Mouse (Mus musculus): ENCODE measurements around the gene 1190005I06Rik. TPM values are rescaled to one million over a fixed set of nuclear protein-coding genes. Genes with fewer than 3 reads are reported as not detected.

The 1190005I06Rik gene
- polyA plus RNA-seq (2015; fragmentation: Nextera tagmentation; extraction: Ambion mirVana), result 1.4 and 1.7 TPM in 2 replicates

- no peak within 1 kb of the TSS for H3K27ac ChIP-seq (ENCODE audit: low read length)
- no peak within 1 kb of the TSS for H3K4me3 ChIP-seq (ENCODE audit: low read depth, low read length)
- no peaks in the 10 kb centered on the region for H3K9me3 ChIP-seq (replicated peaks; ENCODE audit: control insufficient read depth, low read length)
- 59% methylated on average over 7 of the region's 7 CpGs for WGBS (ENCODE audit: insufficient replicate concordance)
- ATAC-seq (ENCODE audit: low read depth), result no peak
- H3K4me1 ChIP-seq (ENCODE audit: control insufficient read depth, low read depth, low read length), result no peaks in the 10 kb centered on the region
- H3K4me2 ChIP-seq (ENCODE audit: low read depth, low read length), result no peak within 1 kb of the TSS
- H3K9ac ChIP-seq (ENCODE audit: low read depth, low read length), result no peak within 1 kb of the TSS
- H3K36me3 ChIP-seq (ENCODE audit: control insufficient read depth, insufficient read depth), result no peaks in the 10 kb centered on the region
- H3K27me3 ChIP-seq (ENCODE audit: control insufficient read depth, insufficient read depth, low read depth, low read length), result no peaks in the 10 kb centered on the region
These were observed at the start of gene 1190005I06Rik for GRCm38 (mm10) chr8:120647532-120647931. 1190005I06Rik (minus strand) TSS chr8:120647632.

GRCm38 (mm10) chr8:120696401-120697153 is 49.1 kb upstream of the 1190005I06Rik start:
- ATAC-seq (ENCODE audit: low read depth), result no peak
- Histone ChIP-seq H3K27ac (ENCODE audit: low read length) (no peak overlapping the region), H3K36me3 (ENCODE audit: control insufficient read depth, insufficient read depth) (no peaks in the 10 kb centered on the region), H3K4me1 (ENCODE audit: control insufficient read depth, low read depth, low read length) (peaks cover 6% of the 10 kb centered on the region), H3K4me2 (ENCODE audit: low read depth, low read length) (no peak overlapping the region), H3K27me3 (ENCODE audit: control insufficient read depth, insufficient read depth, low read depth, low read length) (no peaks in the 10 kb centered on the region), H3K4me3 (ENCODE audit: low read depth, low read length) (no peak overlapping the region), H3K9me3 (replicated peaks; ENCODE audit: control insufficient read depth, low read length) (no peaks in the 10 kb centered on the region), H3K9ac (ENCODE audit: low read depth, low read length) (no peak overlapping the region)
- 51% methylated on average over 13 of the region's 13 CpGs for WGBS (ENCODE audit: insufficient replicate concordance)

- H3K27me3 ChIP-seq (ENCODE audit: control insufficient read depth, insufficient read depth, low read depth, low read length), result 0 out of 2 replicates have a peak, but pooled peaks cover under 1% of the 10 kb centered on the region
- H3K9me3 ChIP-seq (replicated peaks; ENCODE audit: control insufficient read depth, low read length), result no peaks in the 10 kb centered on the region
- H3K4me1 ChIP-seq (ENCODE audit: control insufficient read depth, low read depth, low read length), result peaks cover 6% of the 10 kb centered on the region
- H3K36me3 ChIP-seq (ENCODE audit: control insufficient read depth, insufficient read depth), result no peaks in the 10 kb centered on the region
- H3K4me3 ChIP-seq (ENCODE audit: low read depth, low read length), result no peak overlapping the region
- no peak overlapping the region for H3K27ac ChIP-seq (ENCODE audit: low read length)
- WGBS (ENCODE audit: insufficient replicate concordance), result 34% methylated on average over 22 of the region's 22 CpGs
- no peak overlapping the region for H3K4me2 ChIP-seq (ENCODE audit: low read depth, low read length)
- no peak overlapping the region for H3K9ac ChIP-seq (ENCODE audit: low read depth, low read length)
- peak; percentile 42 for ATAC-seq (ENCODE audit: low read depth)
These were observed 46.5 kb upstream of the 1190005I06Rik start for GRCm38 (mm10) chr8:120693861-120694493.

- 56% methylated on average over 4 of the region's 4 CpGs for WGBS (ENCODE audit: insufficient replicate concordance)
- no peak overlapping the region for H3K27ac ChIP-seq (ENCODE audit: low read length)
- peaks cover 3% of the 10 kb centered on the region; the same call in 1 of the 2 replicates for H3K27me3 ChIP-seq (ENCODE audit: control insufficient read depth, insufficient read depth, low read depth, low read length)
- H3K9ac ChIP-seq (ENCODE audit: low read depth, low read length), result no peak overlapping the region
- peaks cover 6% of the 10 kb centered on the region for H3K4me1 ChIP-seq (ENCODE audit: control insufficient read depth, low read depth, low read length)
- ATAC-seq (ENCODE audit: low read depth), result no peak
- no peak overlapping the region for H3K4me3 ChIP-seq (ENCODE audit: low read depth, low read length)
- no peaks in the 10 kb centered on the region for H3K36me3 ChIP-seq (ENCODE audit: control insufficient read depth, insufficient read depth)
- H3K9me3 ChIP-seq (replicated peaks; ENCODE audit: control insufficient read depth, low read length), result no peaks in the 10 kb centered on the region
- H3K4me2 ChIP-seq (ENCODE audit: low read depth, low read length), result no peak overlapping the region
These were observed 45.5 kb upstream of the 1190005I06Rik start for GRCm38 (mm10) chr8:120692934-120693333.

GRCm38 (mm10) chr8:120688511-120688910 is 41.1 kb upstream of the 1190005I06Rik start:
- no peak for ATAC-seq (ENCODE audit: low read depth)
- WGBS (ENCODE audit: insufficient replicate concordance), result 68% methylated on average over 7 of the region's 7 CpGs

GRCm38 (mm10) chr8:120687786-120688185 is 40.4 kb upstream of the 1190005I06Rik start:
- Histone ChIP-seq H3K4me1 (ENCODE audit: control insufficient read depth, low read depth, low read length) (no peaks in the 10 kb centered on the region; the same call in 1 of the 2 replicates), H3K9ac (ENCODE audit: low read depth, low read length) (no peak overlapping the region), H3K36me3 (ENCODE audit: control insufficient read depth, insufficient read depth) (no peaks in the 10 kb centered on the region), H3K27me3 (ENCODE audit: control insufficient read depth, insufficient read depth, low read depth, low read length) (peaks cover 3% of the 10 kb centered on the region; the same call in 1 of the 2 replicates), H3K4me3 (ENCODE audit: low read depth, low read length) (no peak overlapping the region), H3K4me2 (ENCODE audit: low read depth, low read length) (no peak overlapping the region), H3K27ac (ENCODE audit: low read length) (no peak overlapping the region), H3K9me3 (replicated peaks; ENCODE audit: control insufficient read depth, low read length) (no peaks in the 10 kb centered on the region)
- ATAC-seq (ENCODE audit: low read depth), result no peak
- 59% methylated on average over 8 of the region's 8 CpGs for WGBS (ENCODE audit: insufficient replicate concordance)

More at GRCm38 (mm10) chr8:120688511-120688910, 41.1 kb upstream of the 1190005I06Rik start:
- no peak overlapping the region for H3K9ac ChIP-seq (ENCODE audit: low read depth, low read length)
- no peaks in the 10 kb centered on the region for H3K36me3 ChIP-seq (ENCODE audit: control insufficient read depth, insufficient read depth)
- no peaks in the 10 kb centered on the region; the same call in 1 of the 2 replicates for H3K4me1 ChIP-seq (ENCODE audit: control insufficient read depth, low read depth, low read length)
- no peak overlapping the region for H3K4me3 ChIP-seq (ENCODE audit: low read depth, low read length)
- H3K4me2 ChIP-seq (ENCODE audit: low read depth, low read length), result no peak overlapping the region
- peaks cover 3% of the 10 kb centered on the region; the same call in 1 of the 2 replicates for H3K27me3 ChIP-seq (ENCODE audit: control insufficient read depth, insufficient read depth, low read depth, low read length)
- H3K27ac ChIP-seq (ENCODE audit: low read length), result no peak overlapping the region
- no peaks in the 10 kb centered on the region for H3K9me3 ChIP-seq (replicated peaks; ENCODE audit: control insufficient read depth, low read length)

GRCm38 (mm10) chr8:120686576-120686975 is 39.1 kb upstream of the 1190005I06Rik start:
- ATAC-seq (ENCODE audit: low read depth), result no peak
- peaks cover 3% of the 10 kb centered on the region; the same call in 1 of the 2 replicates for H3K27me3 ChIP-seq (ENCODE audit: control insufficient read depth, insufficient read depth, low read depth, low read length)
- no peaks in the 10 kb centered on the region for H3K36me3 ChIP-seq (ENCODE audit: control insufficient read depth, insufficient read depth)
- H3K4me3 ChIP-seq (ENCODE audit: low read depth, low read length), result no peak overlapping the region
- H3K4me1 ChIP-seq (ENCODE audit: control insufficient read depth, low read depth, low read length), result no peaks in the 10 kb centered on the region; the same call in 1 of the 2 replicates
- no peak overlapping the region for H3K9ac ChIP-seq (ENCODE audit: low read depth, low read length)
- H3K27ac ChIP-seq (ENCODE audit: low read length), result no peak overlapping the region
- no peak overlapping the region for H3K4me2 ChIP-seq (ENCODE audit: low read depth, low read length)
- no peaks in the 10 kb centered on the region for H3K9me3 ChIP-seq (replicated peaks; ENCODE audit: control insufficient read depth, low read length)
- 55% methylated on average over 5 of the region's 5 CpGs for WGBS (ENCODE audit: insufficient replicate concordance)

GRCm38 (mm10) chr8:120686051-120686450 is 38.6 kb upstream of the 1190005I06Rik start:
- Histone ChIP-seq H3K4me3 (ENCODE audit: low read depth, low read length) (no peak overlapping the region), H3K27me3 (ENCODE audit: control insufficient read depth, insufficient read depth, low read depth, low read length) (peaks cover 3% of the 10 kb centered on the region; the same call in 1 of the 2 replicates), H3K27ac (ENCODE audit: low read length) (peak overlapping the region; percentile 6; the same call in 1 of the 2 replicates), H3K9me3 (replicated peaks; ENCODE audit: control insufficient read depth, low read length) (no peaks in the 10 kb centered on the region), H3K36me3 (ENCODE audit: control insufficient read depth, insufficient read depth) (no peaks in the 10 kb centered on the region), H3K4me2 (ENCODE audit: low read depth, low read length) (no peak overlapping the region), H3K9ac (ENCODE audit: low read depth, low read length) (no peak overlapping the region), H3K4me1 (ENCODE audit: control insufficient read depth, low read depth, low read length) (no peaks in the 10 kb centered on the region; the same call in 1 of the 2 replicates)
- ATAC-seq (ENCODE audit: low read depth), result peak; percentile 52
- WGBS (ENCODE audit: insufficient replicate concordance), result 20% methylated on average over 13 of the region's 13 CpGs
